Mouse (Mus musculus) stomach, embryonic 14.5 days (tissue): ENCODE results near the gene Hmgn1. TPM values are rescaled to one million over a fixed set of nuclear protein-coding genes. Genes with fewer than 3 reads are reported as not detected.
"Not testable (repeated sequence)": the region's sequence is repeated elsewhere in the genome, so short reads cannot be mapped to it uniquely, and the experiment has no call there.

ENCODE experiments used
- ATAC-seq: fragments of 200-750 bp; cut with Nextera tagmentation; 2 replicates; pipeline ENCODE4 v1.8.0; 2017; ENCODE audit warnings: low read depth, moderate TSS enrichment; ENCODE audit not compliant: insufficient number of reproducible peaks, insufficient read depth, low FRiP score
- H3K27ac ChIP-seq: fragments of 300-500 bp; sonication (generic); 2 replicates; pipeline ENCODE4 v1.5.1; 2014; ENCODE audit warnings: mild to moderate bottlenecking, low read length, moderate library complexity, mixed read lengths
- H3K27me3 ChIP-seq: fragments of 300-500 bp; sonication (generic); 2 replicates; pipeline ENCODE4 v1.6.1; 2014; ENCODE audit warnings: low read length, control low read depth, mixed read lengths; ENCODE audit not compliant: control insufficient read depth, insufficient read depth
- H3K36me3 ChIP-seq: fragments of 300-500 bp; sonication (generic); 2 replicates; pipeline ENCODE4 v1.6.1; 2014; ENCODE audit warnings: mild to moderate bottlenecking, control low read depth, low read length, moderate library complexity, mixed read lengths; ENCODE audit not compliant: control insufficient read depth, insufficient read depth
- H3K4me1 ChIP-seq: fragments of 300-500 bp; sonication (generic); 2 replicates; pipeline ENCODE4 v1.6.1; 2014; ENCODE audit warnings: low read length, control low read depth, mixed read lengths; ENCODE audit not compliant: control insufficient read depth, insufficient read depth
- H3K4me2 ChIP-seq: fragments of 300-500 bp; sonication (generic); replicated peaks from 2 replicates; pipeline ENCODE4 v1.6.1; 2014; ENCODE audit warnings: low read depth, low read length, control low read depth
- H3K4me3 ChIP-seq: fragments of 300-500 bp; sonication (generic); 2 replicates; pipeline ENCODE4 v1.5.1; 2014; ENCODE audit warnings: low read depth, low read length, control low read depth
- H3K9ac ChIP-seq: fragments of 300-500 bp; sonication (generic); replicated peaks from 2 replicates; pipeline ENCODE4 v1.6.1; 2014; ENCODE audit warnings: low read depth, mild to moderate bottlenecking, control low read depth, low read length, moderate library complexity, mixed read lengths
- H3K9me3 ChIP-seq: fragments of 300-500 bp; sonication (generic); 2 replicates; pipeline ENCODE4 v1.6.1; 2016; ENCODE audit warnings: low read depth, low read length, control low read depth; ENCODE audit not compliant: control insufficient read depth
- WGBS: fragments of 180-500 bp; shearing (Covaris S2); extraction: QIAGEN DNeasy Blood & Tissue Kit; methylation state at CpG from one replicate; pipeline ENCODE4 v1.1.7; 2014; 5-methylcytosine and 5-hydroxymethylcytosine counted together
- polyA plus RNA-seq: library from polyadenylated mRNA; unstranded; fragments of >200 nt; fragmentation: Nextera tagmentation; extraction: Ambion mirVana; gene quantifications from 2 replicates; pipeline ENCODE4 v1.2.1, GENCODE M21; 2014

Hmgn1 gene
- polyA plus RNA-seq, 1 experiment from 2014 or later, result 589 TPM

DNA sequence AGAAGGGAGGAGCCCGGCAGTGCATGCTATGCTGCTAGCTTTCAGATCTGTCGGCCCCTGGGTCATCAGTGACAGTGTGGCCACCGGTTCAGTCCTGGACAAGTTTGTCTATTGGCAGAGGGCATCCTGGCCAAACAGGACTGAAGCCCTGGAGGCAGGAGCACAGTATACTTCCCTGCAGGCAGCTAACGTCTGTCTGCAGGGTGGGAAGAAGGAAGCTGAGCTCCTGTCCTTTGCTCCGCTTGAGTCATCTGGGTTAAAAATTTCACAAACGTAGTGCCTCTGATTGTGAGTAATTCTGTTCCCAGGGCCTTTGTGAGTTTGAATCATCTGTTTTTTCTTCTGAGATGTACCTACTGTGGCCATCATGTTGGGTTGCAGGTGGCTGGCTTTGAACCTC lies 21.3 kb upstream of the Hmgn1 start:
- no peak overlapping the region for H3K9ac ChIP-seq
- H3K4me1 ChIP-seq, result peaks cover 14% of the 10 kb centered on the region; the same call in 1 of the 2 replicates
- H3K4me3 ChIP-seq, result no peak overlapping the region
- peaks cover under 1% of the 10 kb centered on the region; the same call in 1 of the 2 replicates for H3K36me3 ChIP-seq
- H3K27ac ChIP-seq, result peak overlapping the region; percentile 77
- no peak overlapping the region for H3K4me2 ChIP-seq
- WGBS, result 54% methylated on average over 6 of the region's 6 CpGs
- no peaks in the 10 kb centered on the region for H3K9me3 ChIP-seq
- ATAC-seq, result no peak
- H3K27me3 ChIP-seq, result no peaks in the 10 kb centered on the region

DNA sequence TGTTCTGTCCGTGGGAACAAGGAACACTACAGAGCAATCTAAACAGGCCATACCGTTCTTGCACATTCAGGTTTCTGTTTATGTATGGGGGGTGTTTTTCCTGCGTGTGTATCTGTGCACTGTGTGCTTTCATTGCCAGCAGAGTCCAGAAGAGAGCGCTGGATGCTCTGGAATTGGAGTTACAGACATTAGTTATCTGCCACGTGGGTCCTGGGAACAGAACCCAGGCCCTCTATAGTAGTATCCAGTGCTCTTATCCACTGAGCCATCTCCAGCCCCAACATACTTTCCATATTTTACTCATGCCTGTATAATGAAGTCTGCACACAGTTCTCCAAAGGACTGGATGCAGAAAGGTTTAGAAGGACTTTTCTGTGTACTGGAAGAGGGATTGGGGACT lies 18.3 kb upstream of the Hmgn1 start:
- H3K36me3 ChIP-seq, result no peaks in the 10 kb centered on the region
- no peaks in the 10 kb centered on the region for H3K9me3 ChIP-seq
- peak; percentile 10; the same call in 1 of the 2 replicates for ATAC-seq
- peak overlapping the region; percentile 86 for H3K4me3 ChIP-seq
- H3K27me3 ChIP-seq, result no peaks in the 10 kb centered on the region
- peak overlapping the region; percentile 58; the same call in 1 of the 2 replicates for H3K27ac ChIP-seq
- peak overlapping the region; percentile 71 for H3K4me2 ChIP-seq
- WGBS, result under 1% methylated on average over 5 of the region's 5 CpGs
- H3K9ac ChIP-seq, result peak overlapping the region; percentile 55
- peaks cover 14% of the 10 kb centered on the region; the same call in 1 of the 2 replicates for H3K4me1 ChIP-seq

DNA sequence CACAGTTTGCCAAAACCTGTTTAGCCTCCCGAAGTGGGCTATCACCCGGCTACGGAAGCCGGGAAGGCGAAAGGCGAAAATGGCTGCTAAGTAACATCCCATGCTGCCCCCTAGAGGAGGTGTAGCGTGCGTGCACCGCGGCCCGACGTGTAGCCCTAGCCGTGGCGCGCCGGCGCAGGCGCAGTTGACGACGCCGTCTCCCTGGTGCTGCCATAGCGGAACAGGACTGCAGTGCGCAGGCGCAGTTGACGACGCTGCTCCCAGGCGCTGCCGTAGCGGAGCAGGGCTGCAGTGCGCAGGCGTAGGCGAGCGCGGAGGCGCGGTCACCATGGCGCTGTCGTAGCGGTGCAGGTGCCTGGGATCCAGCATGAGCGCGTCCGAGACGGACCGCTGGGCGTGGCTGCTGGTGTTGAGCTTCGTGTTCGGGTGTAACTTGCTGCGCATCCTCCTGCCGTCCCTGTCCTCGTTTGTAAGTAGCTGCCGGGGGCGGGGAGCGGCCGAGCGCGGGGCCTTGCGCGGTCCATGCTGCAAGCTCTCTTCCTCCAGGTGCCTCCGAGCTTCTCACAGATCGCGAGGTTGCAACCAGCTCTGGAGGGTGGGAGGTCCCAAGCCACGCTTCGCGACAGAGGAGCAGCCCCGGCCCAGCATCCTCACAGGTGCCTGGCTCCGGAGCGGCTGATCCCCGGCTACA lies 17.7 kb upstream of the Hmgn1 start, which contains the start of gene Wrb:
Gene Wrb, plus strand, starts transcription at position 298 of the 691 bp plus-strand sequence.
- peak within 1 kb of the TSS; percentile 71 for H3K4me2 ChIP-seq
- H3K27me3 ChIP-seq, result no peaks in the 10 kb centered on the region
- H3K9ac ChIP-seq, result peak within 1 kb of the TSS; percentile 55
- peak; percentile 93 for ATAC-seq
- no peaks in the 10 kb centered on the region for H3K36me3 ChIP-seq
- WGBS, result under 1% methylated on average over 68 of the region's 68 CpGs
- H3K4me1 ChIP-seq, result peaks cover 14% of the 10 kb centered on the region; the same call in 1 of the 2 replicates
- H3K27ac ChIP-seq, result peak within 1 kb of the TSS; percentile 58; the same call in 1 of the 2 replicates
- H3K4me3 ChIP-seq, result peak within 1 kb of the TSS; percentile 86
- no peaks in the 10 kb centered on the region for H3K9me3 ChIP-seq

DNA sequence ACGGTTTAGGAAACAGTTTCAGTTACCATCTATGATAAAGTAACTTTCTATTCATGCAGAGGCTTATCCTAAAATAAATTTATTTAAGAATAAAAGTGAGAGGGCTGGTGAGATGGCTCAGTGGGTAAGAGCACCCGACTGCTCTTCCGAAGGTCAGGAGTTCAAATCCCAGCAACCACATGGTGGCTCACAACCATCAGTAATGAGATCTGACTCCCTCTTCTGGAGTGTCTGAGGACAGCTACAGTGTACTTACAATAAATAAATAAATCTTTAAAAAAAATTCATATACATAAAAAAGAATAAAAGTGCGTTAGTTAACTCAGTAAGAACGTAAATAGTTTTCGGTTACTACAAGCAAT lies 17.2 kb upstream of the Hmgn1 start:
- H3K4me2 ChIP-seq, H3K27ac ChIP-seq, H3K27me3 ChIP-seq, H3K9ac ChIP-seq, H3K9me3 ChIP-seq, H3K36me3 ChIP-seq: not testable (repeated sequence)
- WGBS, result 28% methylated on average over 6 of the region's 6 CpGs
- ATAC-seq, result peak; percentile 30
- Histone ChIP-seq H3K4me3 (peak overlapping the region; percentile 86; the same call in 1 of the 2 replicates), H3K4me1 (peaks cover 14% of the 10 kb centered on the region; the same call in 1 of the 2 replicates)

DNA sequence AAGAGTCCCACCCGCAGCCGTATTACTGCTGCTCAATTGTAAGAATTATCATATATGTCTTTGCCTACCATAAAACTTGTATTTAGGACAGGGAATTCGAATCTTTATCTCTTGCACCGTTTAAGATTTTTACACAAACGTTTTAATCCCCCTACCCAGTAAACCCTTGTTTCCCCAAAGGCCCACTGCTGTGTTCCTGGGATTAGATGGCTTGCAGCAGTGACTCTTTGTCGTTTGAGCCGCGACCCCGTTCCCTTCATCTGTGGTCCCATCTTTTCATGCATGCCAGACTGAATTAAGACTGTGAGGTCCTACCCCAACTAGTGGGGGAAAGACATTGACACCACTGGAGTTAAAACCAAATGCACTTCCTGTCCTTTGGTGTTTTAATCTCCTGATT lies 937 bp upstream of the Hmgn1 start:
- ATAC-seq, result no peak
- H3K9me3 ChIP-seq, result no peaks in the 10 kb centered on the region
- H3K9ac ChIP-seq, result peak overlapping the region; percentile 52
- H3K27ac ChIP-seq, result peak overlapping the region; percentile 88
- peak overlapping the region; percentile 65 for H3K4me2 ChIP-seq
- H3K27me3 ChIP-seq, result no peaks in the 10 kb centered on the region
- H3K36me3 ChIP-seq, result peaks cover 30% of the 10 kb centered on the region
- H3K4me3 ChIP-seq, result peak overlapping the region; percentile 68
- peaks cover 13% of the 10 kb centered on the region; the same call in 1 of the 2 replicates for H3K4me1 ChIP-seq
- WGBS, result 3% methylated on average over 9 of the region's 9 CpGs

DNA sequence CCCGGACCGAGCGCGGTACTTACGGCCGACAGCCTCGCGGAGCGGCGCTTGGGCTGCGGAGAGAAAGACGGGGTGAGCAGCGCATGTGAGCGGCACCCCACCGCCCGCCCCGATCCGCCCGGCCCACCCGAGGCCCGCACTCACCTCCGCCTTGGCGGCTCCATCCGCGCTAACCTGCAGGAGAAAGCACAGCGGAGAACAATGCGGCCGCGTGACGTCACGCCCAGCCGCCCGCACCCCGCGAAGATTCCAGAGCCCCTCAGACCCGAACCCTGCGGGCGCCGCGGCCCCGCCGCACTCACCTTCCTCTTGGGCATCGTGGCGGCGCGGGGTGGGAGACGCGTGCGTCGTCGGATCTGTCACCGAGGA lies 257 bp downstream of the Hmgn1 start:
- Histone ChIP-seq H3K36me3 (peaks cover 42% of the 10 kb centered on the region), H3K4me1 (peaks cover 13% of the 10 kb centered on the region; the same call in 1 of the 2 replicates), H3K27ac (peak overlapping the region; percentile 94), H3K9ac (peak overlapping the region; percentile 94), H3K4me3 (peak overlapping the region; percentile 68), H3K4me2 (peak overlapping the region; percentile 82), H3K27me3 (no peaks in the 10 kb centered on the region), H3K9me3 (no peaks in the 10 kb centered on the region)
- under 1% methylated on average over 43 of the region's 52 CpGs for WGBS
- peak; percentile 57 for ATAC-seq

DNA sequence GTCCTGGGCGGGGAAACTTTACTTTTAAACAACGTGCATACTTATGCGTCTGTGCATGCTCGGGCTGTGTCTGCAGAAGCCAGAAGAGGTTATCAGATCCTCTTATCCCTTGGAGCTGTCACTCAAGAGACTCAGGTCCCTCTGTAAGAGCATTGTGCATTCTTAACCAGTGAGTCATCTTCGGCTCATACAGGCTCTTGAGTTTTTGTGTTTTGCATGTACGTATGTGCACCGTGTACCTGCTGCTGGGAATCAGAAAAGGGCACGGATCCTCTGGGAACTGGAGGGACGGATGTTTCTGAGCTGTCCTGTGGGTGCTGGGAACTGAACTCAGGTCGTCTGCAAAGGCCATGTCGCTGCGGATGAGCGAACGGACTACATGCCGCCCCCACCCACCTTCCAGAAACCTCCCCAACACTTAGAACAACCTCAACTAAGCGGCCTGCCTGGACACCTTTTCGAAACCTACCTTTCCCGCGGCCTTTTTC lies 801 bp downstream of the Hmgn1 start:
- Histone ChIP-seq H3K27ac (peak overlapping the region; percentile 94), H3K9me3 (no peaks in the 10 kb centered on the region), H3K4me1 (peaks cover 13% of the 10 kb centered on the region; the same call in 1 of the 2 replicates), H3K9ac (peak overlapping the region; percentile 94), H3K4me2 (peak overlapping the region; percentile 82), H3K4me3 (peak overlapping the region; percentile 68), H3K36me3 (peaks cover 43% of the 10 kb centered on the region), H3K27me3 (no peaks in the 10 kb centered on the region)
- no peak for ATAC-seq
- WGBS, result 1% methylated on average over 19 of the region's 19 CpGs

DNA sequence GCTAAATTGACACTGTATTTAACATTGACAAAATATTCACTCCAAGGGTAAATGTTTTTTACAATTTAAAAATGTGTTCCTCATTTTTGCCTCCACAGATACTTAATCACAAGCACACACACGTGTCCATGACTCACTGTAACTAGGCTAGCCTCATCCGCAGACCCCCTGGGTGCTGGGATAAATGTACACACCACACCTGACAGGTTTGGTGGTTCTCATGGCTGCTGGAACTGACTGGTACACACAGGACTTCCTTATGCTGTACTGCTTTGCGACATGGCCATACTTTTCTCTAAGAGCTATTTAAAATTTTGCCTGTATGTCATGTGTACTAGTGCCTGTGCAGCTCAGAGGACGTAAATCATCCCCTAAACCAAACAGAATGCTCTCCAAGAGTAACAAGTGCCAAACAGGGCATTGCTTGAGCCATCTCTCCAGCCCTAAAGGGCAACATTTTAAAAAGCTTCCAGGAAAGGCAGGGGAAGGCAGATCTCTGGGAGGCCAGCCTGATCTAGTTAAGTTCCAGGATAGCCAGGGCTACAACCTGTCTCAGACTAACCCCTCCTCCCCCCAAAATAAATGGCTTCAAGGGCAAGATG lies 7.4 kb downstream of the Hmgn1 start:
- no peaks in the 10 kb centered on the region for H3K27me3 ChIP-seq
- H3K4me2 ChIP-seq, result no peak overlapping the region
- H3K9me3 ChIP-seq, result no peaks in the 10 kb centered on the region
- H3K9ac ChIP-seq, result no peak overlapping the region
- H3K36me3 ChIP-seq, result peaks cover 36% of the 10 kb centered on the region
- 59% methylated on average over 4 of the region's 4 CpGs for WGBS
- no peak overlapping the region for H3K4me3 ChIP-seq
- ATAC-seq, result no peak
- H3K4me1 ChIP-seq, result no peaks in the 10 kb centered on the region
- H3K27ac ChIP-seq, result no peak overlapping the region
